Mouse (Mus musculus) forebrain, embryonic 14.5 days (tissue): ENCODE measurements around the gene Atxn7l3. TPM values are rescaled to one million over a fixed set of nuclear protein-coding genes. Genes with fewer than 3 reads are reported as not detected.

Source experiments
- ATAC-seq: fragments of 200-750 bp; cut with Nextera tagmentation; 2 replicates; pipeline ENCODE4 v1.8.0; 2017; ENCODE audit warnings: mild to moderate bottlenecking, moderate library complexity
- DNase-seq: peaks from one replicate; pipeline ENCODE4 v3.0.0-alpha.2; 2015; ENCODE audit warnings: low spot score
- H3K27ac ChIP-seq: fragments of 300-500 bp; sonication (generic); 2 replicates; pipeline ENCODE4 v1.5.1; 2014; ENCODE audit warnings: low read depth, mild to moderate bottlenecking, control low read depth, low read length, moderate library complexity
- H3K27me3 ChIP-seq: fragments of 300-500 bp; sonication (generic); replicated peaks from 2 replicates; pipeline ENCODE4 v1.6.1; 2014; ENCODE audit warnings: low read length, control low read depth, mixed read lengths; ENCODE audit not compliant: control insufficient read depth, insufficient read depth
- H3K36me3 ChIP-seq: fragments of 300-500 bp; sonication (generic); 2 replicates; pipeline ENCODE4 v1.6.1; 2014; ENCODE audit warnings: low read length, control low read depth; ENCODE audit not compliant: control insufficient read depth, insufficient read depth
- H3K4me1 ChIP-seq: fragments of 300-500 bp; sonication (generic); 2 replicates; pipeline ENCODE4 v1.6.1; 2014; ENCODE audit warnings: antibody characterized with exemption, low read length, control low read depth; ENCODE audit not compliant: control insufficient read depth, insufficient read depth
- H3K4me2 ChIP-seq: fragments of 300-500 bp; sonication (generic); 2 replicates; pipeline ENCODE4 v1.6.1; 2014; ENCODE audit warnings: mild to moderate bottlenecking, control low read depth, low read length
- H3K4me3 ChIP-seq: fragments of 300-500 bp; sonication (generic); 2 replicates; pipeline ENCODE4 v1.5.1; 2014; ENCODE audit warnings: low read depth, low read length, control low read depth
- H3K9ac ChIP-seq: fragments of 300-500 bp; sonication (generic); 2 replicates; pipeline ENCODE4 v1.6.1; 2014; ENCODE audit warnings: mild to moderate bottlenecking, low read length, control low read depth, moderate library complexity
- H3K9me3 ChIP-seq: fragments of 300-500 bp; sonication (generic); replicated peaks from 2 replicates; pipeline ENCODE4 v1.6.1; 2016; ENCODE audit warnings: low read length, control low read depth, mixed read lengths; ENCODE audit not compliant: control insufficient read depth
- WGBS: fragments of 180-500 bp; shearing (Covaris S2); extraction: QIAGEN DNeasy Blood & Tissue Kit; methylation state at CpG from one replicate; pipeline ENCODE4 v1.1.7; 2014; 5-methylcytosine and 5-hydroxymethylcytosine counted together
- polyA plus RNA-seq: library from polyadenylated mRNA; unstranded; fragments of >200 nt; fragmentation: Nextera tagmentation; extraction: Ambion mirVana; gene quantifications from 2 replicates; pipeline ENCODE4 v1.2.1, GENCODE M21; 2014

Gene Atxn7l3
- polyA plus RNA-seq, 1 experiment from 2014 or later: 25.2 TPM

GRCm38 (mm10) chr11:102321931-102322330 is 25.5 kb upstream of the Atxn7l3 start:
- no peak overlapping the region for H3K4me3 ChIP-seq
- H3K27me3 ChIP-seq: no peaks in the 10 kb centered on the region
- WGBS: 70% methylated on average over 6 of the region's 6 CpGs
- H3K36me3 ChIP-seq: no peaks in the 10 kb centered on the region
- peaks cover 6% of the 10 kb centered on the region; the same call in 1 of the 2 replicates for H3K4me1 ChIP-seq
- ATAC-seq (no peak), DNase-seq (no peak)
- H3K9me3 ChIP-seq: no peaks in the 10 kb centered on the region
- H3K4me2 ChIP-seq: no peak overlapping the region
- H3K9ac ChIP-seq: no peak overlapping the region
- H3K27ac ChIP-seq: no peak overlapping the region

GRCm38 (mm10) chr11:102320686-102321005 is 24.2 kb upstream of the Atxn7l3 start:
- peak overlapping the region; percentile 99 for H3K27ac ChIP-seq
- peak overlapping the region; percentile 100 for H3K9ac ChIP-seq
- no peaks in the 10 kb centered on the region for H3K9me3 ChIP-seq
- 10% methylated on average over 10 of the region's 10 CpGs for WGBS
- H3K4me1 ChIP-seq: peaks cover 12% of the 10 kb centered on the region; the same call in 1 of the 2 replicates
- H3K27me3 ChIP-seq: no peaks in the 10 kb centered on the region
- peak; percentile 90 for DNase-seq
- peak overlapping the region; percentile 100 for H3K4me3 ChIP-seq
- H3K36me3 ChIP-seq: no peaks in the 10 kb centered on the region; the same call in 1 of the 2 replicates
- peak; percentile 30 for ATAC-seq
- H3K4me2 ChIP-seq: peak overlapping the region; percentile 95

GRCm38 (mm10) chr11:102319941-102320685 is 23.7 kb upstream of the Atxn7l3 start:
- Histone ChIP-seq H3K9me3 (no peaks in the 10 kb centered on the region), H3K36me3 (peaks cover 4% of the 10 kb centered on the region; the same call in 1 of the 2 replicates), H3K27me3 (no peaks in the 10 kb centered on the region), H3K9ac (peak overlapping the region; percentile 100), H3K4me2 (peak overlapping the region; percentile 95), H3K27ac (peak overlapping the region; percentile 99), H3K4me3 (peak overlapping the region; percentile 100), H3K4me1 (peaks cover 15% of the 10 kb centered on the region; the same call in 1 of the 2 replicates)
- peak; percentile 47; the same call in 1 of the 2 replicates for ATAC-seq
- WGBS: under 1% methylated on average over 38 of the region's 38 CpGs
- DNase-seq: peak; percentile 96

- peak; percentile 22; the same call in 1 of the 2 replicates for ATAC-seq
- peaks cover 11% of the 10 kb centered on the region for H3K36me3 ChIP-seq
- WGBS: under 1% methylated on average over 25 of the region's 25 CpGs
Observed at GRCm38 (mm10) chr11:102319410-102319792, 23.0 kb upstream of the Atxn7l3 start, which contains the start of gene Ubtf. TSS of gene Ubtf (minus strand) at chr11:102319742.

GRCm38 (mm10) chr11:102318576-102319409 is 22.4 kb upstream of the Atxn7l3 start:
- DNase-seq (peak; percentile 56), ATAC-seq (no peak)
- under 1% methylated on average over 63 of the region's 84 CpGs for whole genome bisulfite sequencing
- Histone ChIP-seq H3K9ac (peak overlapping the region; percentile 100), H3K4me3 (peak overlapping the region; percentile 100), H3K36me3 (peaks cover 18% of the 10 kb centered on the region), H3K27me3 (no peaks in the 10 kb centered on the region), H3K4me1 (peaks cover 15% of the 10 kb centered on the region; the same call in 1 of the 2 replicates), H3K9me3 (no peaks in the 10 kb centered on the region), H3K27ac (peak overlapping the region; percentile 99), H3K4me2 (peak overlapping the region; percentile 95)

More at GRCm38 (mm10) chr11:102319410-102319792, 23.0 kb upstream of the Atxn7l3 start, which contains the start of gene Ubtf:
- no peaks in the 10 kb centered on the region for H3K9me3 ChIP-seq
- H3K27me3 ChIP-seq: no peaks in the 10 kb centered on the region
- DNase-seq: peak; percentile 92
- peak within 1 kb of the TSS; percentile 100 for H3K4me3 ChIP-seq
- H3K9ac ChIP-seq: peak within 1 kb of the TSS; percentile 100
- peak within 1 kb of the TSS; percentile 99 for H3K27ac ChIP-seq
- H3K4me1 ChIP-seq: peaks cover 15% of the 10 kb centered on the region; the same call in 1 of the 2 replicates
- peak within 1 kb of the TSS; percentile 95 for H3K4me2 ChIP-seq

GRCm38 (mm10) chr11:102317901-102318575 is 21.6 kb upstream of the Atxn7l3 start:
- WGBS: under 1% methylated on average over 26 of the region's 77 CpGs
- Histone ChIP-seq H3K9ac (peak overlapping the region; percentile 100), H3K4me2 (peak overlapping the region; percentile 95), H3K27me3 (no peaks in the 10 kb centered on the region), H3K4me3 (peak overlapping the region; percentile 100), H3K36me3 (peaks cover 25% of the 10 kb centered on the region), H3K27ac (peak overlapping the region; percentile 99), H3K9me3 (no peaks in the 10 kb centered on the region), H3K4me1 (peaks cover 15% of the 10 kb centered on the region; the same call in 1 of the 2 replicates)
- DNase-seq (peak; percentile 81), ATAC-seq (peak; percentile 56)

- WGBS: under 1% methylated on average over 52 of the region's 87 CpGs
- Histone ChIP-seq H3K4me2 (peak overlapping the region; percentile 95), H3K27ac (peak overlapping the region; percentile 99), H3K4me1 (peaks cover 13% of the 10 kb centered on the region; the same call in 1 of the 2 replicates), H3K4me3 (peak overlapping the region; percentile 100), H3K36me3 (peaks cover 31% of the 10 kb centered on the region), H3K27me3 (no peaks in the 10 kb centered on the region), H3K9me3 (no peaks in the 10 kb centered on the region), H3K9ac (peak overlapping the region; percentile 100)
- peak; percentile 52 for DNase-seq
- ATAC-seq: peak; percentile 30
Observed at GRCm38 (mm10) chr11:102317298-102317900, 21.0 kb upstream of the Atxn7l3 start.
